Mouse (Mus musculus): ENCODE measurements around the gene Fam47e. TPM values are rescaled to one million over a fixed set of nuclear protein-coding genes. Genes with fewer than 3 reads are reported as not detected.
A peak's percentile ranks its signal among the peaks of the same experiment; 100 is the strongest.

The Fam47e gene
- total RNA-seq, 2 experiments from 2014 or later = 0.28 TPM; not detected in 1

DNA sequence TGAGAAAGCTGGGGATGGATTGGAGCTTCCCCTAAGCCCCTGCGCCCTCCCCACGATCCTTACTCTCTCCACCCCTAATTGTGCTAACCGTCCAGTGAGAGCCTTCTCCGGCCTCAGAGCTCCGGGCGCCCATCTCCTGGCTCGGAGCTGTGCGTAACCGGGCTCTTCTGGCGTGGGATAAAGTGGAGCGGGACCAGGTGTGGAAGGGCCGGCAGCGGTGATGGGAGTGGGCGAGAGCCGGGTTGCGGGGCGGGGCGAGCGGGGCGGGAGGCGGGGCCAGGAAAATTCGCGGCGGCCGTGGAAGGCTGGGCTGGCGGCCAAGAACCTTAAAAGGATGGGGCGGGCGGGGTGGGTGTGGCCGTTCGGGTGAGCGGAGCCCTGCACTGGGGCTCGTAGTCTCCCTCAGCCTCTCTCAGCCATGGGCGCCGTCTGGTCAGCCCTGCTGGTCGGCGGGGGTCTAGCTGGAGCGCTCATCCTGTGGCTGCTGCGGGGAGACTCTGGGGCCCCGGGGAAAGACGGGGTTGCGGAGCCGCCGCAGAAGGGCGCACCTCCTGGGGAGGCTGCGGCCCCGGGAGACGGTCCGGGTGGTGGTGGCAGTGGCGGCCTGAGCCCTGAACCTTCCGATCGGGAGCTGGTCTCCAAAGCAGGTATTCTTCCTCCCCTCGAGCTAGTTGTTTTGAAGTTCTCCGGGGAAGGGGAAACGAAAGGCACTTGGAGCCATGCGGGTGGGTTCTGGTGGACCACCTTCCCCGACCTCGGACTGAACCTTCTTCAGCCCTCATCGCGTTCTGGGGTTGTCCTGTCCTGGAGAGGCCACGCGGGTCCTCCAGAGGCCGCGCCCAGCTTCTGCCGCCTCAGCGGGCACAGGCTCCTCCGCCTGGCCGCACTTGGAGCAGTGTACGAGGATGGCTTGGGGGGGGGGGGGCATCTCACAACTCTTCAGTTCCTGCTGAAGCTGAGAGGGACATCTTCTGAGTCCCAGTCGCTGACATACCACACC lies 48.1 kb downstream of the Fam47e start, which contains the start of gene Stbd1:
TSS of gene Stbd1 (plus strand) at position 351 of the 1,000 bp plus-strand sequence.
- peak; percentile 25 to 39 for DNase-seq (ENCODE audit: low spot score in 2 of 2)

DNA sequence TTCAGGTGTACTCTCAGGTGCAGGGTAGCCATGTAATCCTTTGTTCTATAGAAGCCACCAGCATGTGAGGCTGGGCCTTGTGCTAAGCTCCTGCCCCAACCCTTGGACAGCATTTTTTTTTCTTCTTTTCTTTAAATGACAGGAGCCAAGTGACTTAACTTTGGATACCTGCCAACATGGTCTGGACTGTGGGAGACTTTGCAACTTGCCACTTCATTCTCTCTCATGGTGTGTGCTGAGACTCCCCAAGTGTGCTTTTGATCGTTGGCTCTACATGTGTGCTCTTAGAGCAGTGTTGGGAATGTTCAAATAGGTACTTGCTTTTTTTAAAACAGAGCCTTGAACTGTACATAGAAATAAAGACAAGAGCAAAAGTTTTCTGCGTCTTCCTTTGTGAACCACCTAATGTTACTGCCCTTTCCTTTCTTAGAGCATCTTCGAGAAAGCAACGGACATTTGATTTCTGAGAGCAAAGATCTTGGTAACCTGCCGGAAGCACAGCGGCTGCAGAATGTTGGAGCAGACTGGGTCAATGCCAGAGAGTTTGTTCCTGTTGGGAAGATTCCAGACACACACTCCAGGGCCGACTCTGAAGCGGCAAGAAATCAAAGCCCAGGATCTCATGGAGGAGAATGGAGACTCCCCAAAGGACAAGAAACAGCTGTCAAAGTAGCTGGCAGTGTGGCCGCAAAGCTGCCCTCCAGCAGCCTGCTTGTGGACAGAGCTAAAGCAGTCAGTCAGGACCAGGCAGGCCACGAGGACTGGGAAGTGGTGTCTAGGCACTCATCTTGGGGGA lies 49.8 kb downstream of the Fam47e start:
- DNase-seq (ENCODE audit: low spot score in 2 of 2) = no peak

DNA sequence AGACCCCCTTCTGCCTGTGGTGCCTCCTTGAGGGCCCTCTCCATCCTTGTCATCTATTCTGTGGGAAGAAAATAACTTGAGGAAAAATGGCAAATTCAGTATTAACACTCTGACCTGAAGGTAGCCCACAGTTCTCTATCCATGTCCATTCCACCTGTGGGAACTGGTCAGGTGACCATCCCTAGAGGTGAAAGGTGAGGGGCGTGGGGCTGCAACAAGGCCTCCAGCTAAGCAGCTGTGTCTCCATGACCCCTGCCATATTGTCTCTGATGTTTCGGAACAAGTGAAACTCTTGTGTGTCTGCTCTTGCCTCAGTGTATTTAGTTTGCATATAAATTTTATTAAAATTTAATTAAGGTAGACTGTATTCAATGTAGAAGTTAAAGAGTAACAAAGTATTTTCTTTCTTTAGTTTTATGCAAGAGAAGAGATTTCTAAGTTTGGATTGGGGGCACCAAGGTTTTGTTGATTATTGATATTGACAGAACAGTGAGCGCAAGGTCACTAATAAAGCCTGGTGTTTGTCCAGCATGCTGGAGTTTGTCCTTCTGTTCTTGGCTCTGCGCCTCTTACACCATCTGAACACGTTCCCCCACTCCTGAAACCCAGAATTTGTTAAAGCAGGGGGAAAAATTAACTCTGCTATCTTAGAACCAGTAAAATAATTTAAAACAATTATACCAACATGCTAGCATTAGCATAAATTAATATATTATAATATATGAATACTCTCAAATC lies 52.8 kb downstream of the Fam47e start:
- DNase-seq (ENCODE audit: low spot score in 2 of 2) = no peak

DNA sequence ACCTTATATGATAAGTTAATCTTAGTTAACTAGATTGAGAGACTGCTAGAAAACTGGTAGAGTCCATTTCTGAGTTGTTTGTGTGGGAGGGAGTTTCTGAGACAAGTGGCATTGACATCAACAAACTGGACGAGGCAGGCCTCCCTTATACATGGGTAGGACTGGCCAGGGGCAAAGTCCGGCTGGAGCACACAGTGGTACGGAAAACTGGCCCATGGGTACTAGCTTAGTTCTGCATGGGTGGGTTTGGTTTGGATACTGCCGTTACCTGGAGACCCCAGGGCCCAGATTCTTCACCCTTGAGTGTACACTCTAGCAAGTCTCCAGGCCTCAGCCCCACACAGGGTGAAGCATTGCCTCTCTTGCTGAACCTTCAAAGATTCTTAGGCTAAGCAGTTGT lies 57.9 kb downstream of the Fam47e start:
- no peak for DNase-seq (ENCODE audit: low spot score in 2 of 2)

DNA sequence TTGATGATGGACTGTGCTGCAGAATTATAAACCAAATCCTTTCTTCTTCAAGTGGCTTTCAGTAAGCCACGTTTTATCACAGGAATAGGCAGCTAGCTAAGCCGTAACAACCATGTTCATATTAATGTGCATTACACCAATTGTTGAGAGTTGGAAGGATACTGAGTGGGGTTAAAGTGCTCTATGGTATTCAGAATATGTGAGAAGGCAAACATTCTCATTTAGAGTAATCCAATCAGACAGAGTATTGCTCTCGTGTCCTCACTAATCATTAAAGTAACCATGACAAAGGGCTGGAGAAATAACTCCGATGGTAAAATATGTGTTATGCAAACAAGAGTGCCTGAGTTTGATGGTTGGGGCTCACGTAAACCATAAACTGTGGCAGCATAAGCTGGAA lies 67.0 kb downstream of the Fam47e start:
- DNase-seq (ENCODE audit: low spot score in 2 of 2) = no peak

DNA sequence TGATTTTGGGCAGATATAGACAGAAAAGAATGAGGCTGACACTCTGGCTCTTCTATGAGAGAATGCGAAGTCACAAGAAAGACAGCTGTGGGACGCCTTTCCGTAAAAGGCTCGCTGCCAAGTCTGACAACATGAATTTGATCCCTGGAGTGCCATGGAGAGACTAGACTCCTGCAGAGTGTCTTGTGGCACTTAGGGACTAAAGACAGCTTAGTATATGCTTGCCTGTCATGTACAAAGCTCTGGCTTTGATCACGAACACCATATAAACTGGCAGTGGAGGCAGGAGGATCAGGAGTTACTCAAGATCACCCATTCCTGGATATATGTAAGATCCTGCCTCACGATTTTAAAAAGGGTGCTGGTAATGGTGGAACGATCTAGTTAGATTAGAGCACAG lies 73.0 kb downstream of the Fam47e start:
- no peak for DNase-seq (ENCODE audit: low spot score in 2 of 2)

DNA sequence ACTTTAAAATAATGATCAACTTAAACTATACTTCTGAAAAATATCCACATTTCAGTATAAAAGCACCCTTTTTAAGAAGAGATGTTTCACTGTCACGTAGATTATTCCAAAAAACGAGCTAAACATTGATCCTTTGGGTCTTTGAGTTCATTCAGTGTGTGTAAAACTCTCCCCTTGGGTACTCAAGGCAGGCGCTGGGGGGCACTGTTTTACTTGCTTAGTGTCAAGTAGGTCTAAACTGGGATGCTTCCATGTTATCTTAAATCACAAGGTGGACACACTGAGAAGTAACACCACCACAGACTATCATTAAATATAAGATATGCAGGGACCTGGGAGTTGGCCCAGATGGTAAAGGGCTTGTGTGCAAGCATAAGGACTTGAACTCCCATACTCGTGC lies 78.7 kb downstream of the Fam47e start:
- no peak for DNase-seq (ENCODE audit: low spot score in 2 of 2)

DNA sequence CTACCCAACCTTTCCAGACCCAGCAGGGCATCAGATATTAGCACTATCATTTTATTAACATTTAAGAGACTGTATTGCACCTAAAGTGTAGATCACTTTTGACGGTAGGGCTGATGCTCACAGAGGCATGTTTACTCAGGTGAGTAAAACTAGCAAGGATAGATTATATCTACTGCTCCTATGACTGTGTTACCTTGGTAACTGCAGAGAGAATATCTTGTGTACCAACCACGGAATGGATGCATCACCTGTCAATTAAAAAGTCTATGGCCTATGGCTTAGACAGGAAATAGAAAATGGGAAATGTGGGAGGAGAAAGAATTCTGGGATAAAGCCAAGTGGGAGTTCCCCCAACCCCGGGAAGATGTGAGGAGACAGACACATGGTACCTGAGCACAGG lies 80.0 kb downstream of the Fam47e start:
- no peak for DNase-seq (ENCODE audit: low spot score in 2 of 2)

DNA sequence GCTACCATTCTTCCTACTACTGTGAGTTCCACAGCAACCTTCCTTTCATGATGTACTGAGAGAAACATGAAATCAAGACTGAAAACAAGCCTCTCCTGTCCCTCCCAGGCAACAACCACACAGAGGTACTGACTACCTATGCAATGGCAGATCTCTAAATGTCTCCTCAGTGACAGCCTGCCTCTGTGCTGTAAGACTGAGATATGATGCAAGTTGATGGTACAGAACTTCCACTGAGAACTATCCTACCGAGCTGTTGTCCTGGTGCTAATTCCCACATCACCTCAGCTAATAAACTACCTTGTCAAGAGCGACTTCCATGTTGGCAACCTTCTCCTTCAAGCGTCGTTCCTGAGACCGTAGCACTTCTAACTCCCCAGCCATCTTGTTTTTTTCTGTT lies 81.0 kb downstream of the Fam47e start:
- DNase-seq (ENCODE audit: low spot score in 2 of 2) = no peak

DNA sequence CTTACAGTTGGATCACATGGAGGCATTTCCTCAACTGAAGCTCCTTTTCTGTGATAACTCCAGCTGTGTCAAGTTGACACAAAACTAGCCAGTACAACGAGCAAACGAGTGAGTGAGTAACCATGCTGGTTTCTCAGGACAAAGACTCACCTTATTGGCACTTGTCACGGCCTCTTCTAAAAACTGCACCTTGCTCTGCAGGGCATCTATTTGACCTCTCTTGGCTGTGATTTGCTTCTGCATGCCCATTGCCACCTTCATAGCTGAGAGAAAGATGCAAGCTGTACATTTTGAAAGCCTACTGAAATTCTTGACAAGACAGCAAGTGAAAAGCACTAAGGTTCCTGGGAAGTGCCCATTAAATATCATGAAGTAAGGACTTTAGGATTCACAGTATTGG lies 86.0 kb downstream of the Fam47e start:
- no peak for DNase-seq (ENCODE audit: low spot score in 2 of 2)

Other genes with a start within 250 kb of the Fam47e start
- gene Sdad1, start 244.6 kb upstream of the Fam47e start, total RNA-seq (2021) = 10 to 100 TPM; 18.5 to 19.1 TPM
- not detected for gene Cxcl9, start 227.0 kb upstream of the Fam47e start, total RNA-seq (2021)
- 1 to 10 TPM; 2.3 to 5.6 TPM for gene Art3, start 223.2 kb upstream of the Fam47e start, total RNA-seq (2021)
- under 1 TPM; 0.72 to 0.87 TPM for gene Cxcl10, start 206.2 kb upstream of the Fam47e start, total RNA-seq (2021)
- gene Nup54, start 119.8 kb upstream of the Fam47e start, total RNA-seq (2021) = 10 to 100 TPM; 26.7 to 27.1 TPM
- 10 to 100 TPM; 91.4 to 94.1 TPM for gene Scarb2, start 48.2 kb upstream of the Fam47e start, total RNA-seq (2021)
- gene Stbd1, start 48.0 kb downstream of the Fam47e start, total RNA-seq (2021) = 1 to 10 TPM in 1 of 2 experiments, under 1 TPM in 1; 0.73 to 1.1 TPM
- under 1 TPM; 0.47 to 0.51 TPM for gene Ccdc158, start 120.2 kb downstream of the Fam47e start, total RNA-seq (2021)
- 1 to 10 TPM; 3.1 to 3.6 TPM for gene Shroom3, start 128.4 kb downstream of the Fam47e start, total RNA-seq (2021)